Mouse (Mus musculus): Measurements from ENCODE around the gene Elk4. TPM values are rescaled to one million over a fixed set of nuclear protein-coding genes. Genes with fewer than 3 reads are reported as not detected.

The Elk4 gene
- polyA plus RNA-seq, 1 experiment from 2014 or later: 12.2 TPM

DNA sequence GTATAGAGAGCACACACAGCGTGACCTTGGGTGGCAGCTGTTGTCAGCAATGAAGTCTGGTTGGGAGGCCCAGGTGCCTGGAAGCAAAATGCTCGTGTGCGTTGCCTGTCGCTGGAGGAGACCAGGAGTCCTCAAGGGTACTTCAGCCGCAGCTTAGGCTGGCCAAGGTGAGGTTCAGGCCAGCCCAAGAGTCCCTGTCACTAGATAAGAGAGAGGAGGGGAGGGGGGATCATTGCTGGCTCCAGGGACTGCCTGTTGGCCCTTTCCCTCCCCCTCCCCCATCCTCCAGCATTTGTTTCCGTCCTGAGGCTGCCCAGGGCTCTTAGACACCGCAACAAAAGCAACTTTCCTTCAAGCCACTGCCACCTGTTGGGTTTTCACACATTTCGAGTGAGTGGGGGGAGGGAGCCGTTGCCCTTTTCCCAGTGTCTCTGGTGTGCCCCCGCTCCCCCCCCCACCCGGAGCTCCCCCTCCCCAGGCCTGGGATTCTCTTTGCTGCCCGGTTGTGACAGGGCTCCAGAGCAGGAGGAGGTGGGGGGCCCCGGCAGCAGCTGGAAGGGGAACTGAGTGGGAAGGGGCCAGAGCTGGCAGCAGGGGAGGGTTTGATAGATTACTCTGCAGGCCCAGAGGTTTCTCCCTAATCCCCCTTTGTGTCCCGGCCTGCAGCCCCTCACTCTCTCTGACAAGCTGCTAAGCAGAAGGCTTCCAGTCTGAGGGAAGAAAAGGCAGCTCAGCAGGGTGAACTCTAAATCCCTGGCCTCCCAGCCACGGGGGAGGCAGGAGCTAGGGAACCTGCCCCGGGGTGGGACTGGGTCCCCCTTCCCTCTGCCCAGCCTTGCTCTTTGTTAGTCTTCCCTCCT, 36.5 kb upstream of the Elk4 start:
- WGBS: 2% methylated on average over 16 of the region's 16 CpGs
- H3K27me3 ChIP-seq (ENCODE audit: insufficient read depth, poor library complexity, severe bottlenecking): peaks cover 96% of the 10 kb centered on the region

GRCm38 (mm10) chr1:131971771-131972497, 35.5 kb upstream of the Elk4 start:
- no peak for DNase-seq (ENCODE audit: low spot score)
- Histone ChIP-seq H3K27me3 (ENCODE audit: insufficient read depth, poor library complexity, severe bottlenecking) (peaks cover 92% of the 10 kb centered on the region), H3K4me1 (peaks cover 43% of the 10 kb centered on the region), H3K27ac (peak overlapping the region; percentile 67), H3K36me3 (no peaks in the 10 kb centered on the region), H3K4me3 (no peak overlapping the region), H3K9me3 (no peaks in the 10 kb centered on the region)
- 19% methylated on average over 15 of the region's 15 CpGs for WGBS

More for the DNA sequence above, 36.5 kb upstream of the Elk4 start:
- Histone ChIP-seq H3K36me3 (no peaks in the 10 kb centered on the region), H3K9me3 (no peaks in the 10 kb centered on the region), H3K4me1 (peaks cover 43% of the 10 kb centered on the region), H3K4me3 (peak overlapping the region; percentile 42), H3K27ac (peak overlapping the region; percentile 75)
- DNase-seq (ENCODE audit: low spot score): no peak

GRCm38 (mm10) chr1:131972498-131973334, 34.7 kb upstream of the Elk4 start:
- DNase-seq (ENCODE audit: low spot score): no peak
- Histone ChIP-seq H3K4me1 (peaks cover 43% of the 10 kb centered on the region), H3K27ac (peak overlapping the region; percentile 67), H3K36me3 (no peaks in the 10 kb centered on the region), H3K27me3 (ENCODE audit: insufficient read depth, poor library complexity, severe bottlenecking) (peaks cover 90% of the 10 kb centered on the region), H3K9me3 (no peaks in the 10 kb centered on the region), H3K4me3 (no peak overlapping the region)
- WGBS: 26% methylated on average over 13 of the region's 13 CpGs

DNA sequence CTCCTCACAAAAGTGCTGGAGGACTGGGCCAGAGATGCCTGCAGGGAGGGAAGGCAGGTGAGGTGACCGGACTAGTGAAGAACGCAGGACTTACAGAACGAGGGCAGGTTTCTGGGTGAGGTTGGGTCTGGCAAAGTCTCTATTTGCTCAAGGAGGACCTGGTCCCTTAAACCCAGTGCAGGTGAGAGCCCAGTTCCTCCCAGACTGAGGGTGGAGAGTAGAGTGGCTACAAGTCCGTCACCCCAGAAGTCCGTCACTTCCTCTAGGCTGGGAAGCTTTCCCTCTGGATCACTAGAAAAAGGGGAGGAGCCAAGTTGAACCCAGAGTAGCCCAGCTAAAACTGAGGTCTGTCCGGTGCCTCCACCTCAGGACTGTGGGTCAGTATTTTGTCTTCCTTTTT, 33.4 kb upstream of the Elk4 start:
- Histone ChIP-seq H3K4me3 (no peak overlapping the region), H3K4me1 (peaks cover 37% of the 10 kb centered on the region), H3K36me3 (no peaks in the 10 kb centered on the region), H3K27me3 (ENCODE audit: insufficient read depth, poor library complexity, severe bottlenecking) (peaks cover 87% of the 10 kb centered on the region), H3K9me3 (no peaks in the 10 kb centered on the region), H3K27ac (no peak overlapping the region)
- 65% methylated on average over 6 of the region's 6 CpGs for WGBS
- DNase-seq (ENCODE audit: low spot score): no peak

DNA sequence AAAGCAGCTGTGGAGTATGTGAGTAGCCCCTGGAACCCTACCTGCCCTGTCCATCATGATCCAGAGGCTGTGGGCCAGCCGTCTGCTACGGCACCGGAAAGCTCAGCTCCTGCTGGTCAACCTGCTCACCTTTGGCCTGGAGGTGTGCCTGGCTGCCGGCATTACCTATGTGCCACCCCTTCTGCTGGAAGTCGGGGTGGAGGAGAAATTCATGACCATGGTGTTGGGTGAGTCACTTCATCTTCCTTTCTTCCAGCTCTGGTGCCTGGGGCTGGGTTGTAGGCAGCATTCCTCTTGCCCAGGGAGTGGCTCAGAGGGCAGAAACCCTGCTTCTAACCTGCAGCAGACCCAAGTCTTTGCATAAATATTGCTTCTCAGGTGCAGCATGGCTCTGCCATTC, 30.5 kb upstream of the Elk4 start:
- H3K27ac ChIP-seq: no peak overlapping the region
- DNase-seq (ENCODE audit: low spot score): no peak
- 87% methylated on average over 5 of the region's 5 CpGs for WGBS
- H3K9me3 ChIP-seq: no peaks in the 10 kb centered on the region
- peaks cover 19% of the 10 kb centered on the region for H3K4me1 ChIP-seq
- H3K36me3 ChIP-seq: no peaks in the 10 kb centered on the region
- no peak overlapping the region for H3K4me3 ChIP-seq
- H3K27me3 ChIP-seq (ENCODE audit: insufficient read depth, poor library complexity, severe bottlenecking): peaks cover 58% of the 10 kb centered on the region

- Histone ChIP-seq H3K27me3 (ENCODE audit: insufficient read depth, poor library complexity, severe bottlenecking) (peaks cover 26% of the 10 kb centered on the region), H3K36me3 (no peaks in the 10 kb centered on the region), H3K9me3 (no peaks in the 10 kb centered on the region), H3K4me3 (no peak overlapping the region), H3K4me1 (peaks cover 2% of the 10 kb centered on the region; the same call in 1 of the 2 replicates), H3K27ac (no peak overlapping the region)
- 34% methylated on average over 2 of the region's 2 CpGs for WGBS
- DNase-seq (ENCODE audit: low spot score): no peak
Observed at GRCm38 (mm10) chr1:131980471-131980870, 26.9 kb upstream of the Elk4 start.

GRCm38 (mm10) chr1:131981378-131982013, 25.9 kb upstream of the Elk4 start:
- Histone ChIP-seq H3K9me3 (no peaks in the 10 kb centered on the region), H3K27ac (no peak overlapping the region), H3K4me3 (no peak overlapping the region), H3K4me1 (no peaks in the 10 kb centered on the region; the same call in 1 of the 2 replicates), H3K27me3 (ENCODE audit: insufficient read depth, poor library complexity, severe bottlenecking) (peaks cover 20% of the 10 kb centered on the region), H3K36me3 (no peaks in the 10 kb centered on the region)
- WGBS: 50% methylated on average over 12 of the region's 12 CpGs
- no peak for DNase-seq (ENCODE audit: low spot score)

DNA sequence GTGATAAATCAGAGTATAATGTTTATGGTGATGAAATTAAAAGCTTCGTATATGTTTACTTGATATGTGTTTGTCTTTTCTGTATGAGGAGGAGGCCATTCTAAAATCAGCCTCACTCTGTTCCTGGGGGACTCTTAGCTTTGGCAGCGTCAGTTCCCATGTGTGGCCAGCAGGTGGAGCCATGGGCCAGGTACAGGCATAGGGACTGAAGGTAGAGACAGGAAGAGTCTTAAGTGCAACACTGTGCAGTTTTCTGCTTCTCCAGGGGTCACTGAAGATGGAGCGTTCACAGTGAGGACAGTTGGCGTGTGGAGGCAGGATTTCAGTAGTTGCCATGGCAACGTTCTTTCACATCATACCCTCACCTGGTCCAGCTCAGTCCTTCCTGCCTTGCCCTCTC, 24.5 kb upstream of the Elk4 start:
- H3K4me3 ChIP-seq: no peak overlapping the region
- H3K27me3 ChIP-seq (ENCODE audit: insufficient read depth, poor library complexity, severe bottlenecking): peaks cover 10% of the 10 kb centered on the region; the same call in 1 of the 2 replicates
- DNase-seq (ENCODE audit: low spot score): no peak
- no peak overlapping the region for H3K27ac ChIP-seq
- H3K9me3 ChIP-seq: no peaks in the 10 kb centered on the region
- no peaks in the 10 kb centered on the region for H3K36me3 ChIP-seq
- WGBS: 12% methylated on average over 5 of the region's 5 CpGs
- no peaks in the 10 kb centered on the region for H3K4me1 ChIP-seq

GRCm38 (mm10) chr1:131983806-131984205, 23.6 kb upstream of the Elk4 start:
- no peak overlapping the region for H3K4me3 ChIP-seq
- WGBS: 76% methylated on average over 2 of the region's 2 CpGs
- no peak overlapping the region for H3K27ac ChIP-seq
- DNase-seq (ENCODE audit: low spot score): no peak
- H3K9me3 ChIP-seq: no peaks in the 10 kb centered on the region
- no peaks in the 10 kb centered on the region for H3K36me3 ChIP-seq
- no peaks in the 10 kb centered on the region for H3K4me1 ChIP-seq
- H3K27me3 ChIP-seq (ENCODE audit: insufficient read depth, poor library complexity, severe bottlenecking): peaks cover under 1% of the 10 kb centered on the region; the same call in 1 of the 2 replicates

GRCm38 (mm10) chr1:131987432-131987831, 20.0 kb upstream of the Elk4 start:
- no peaks in the 10 kb centered on the region for H3K9me3 ChIP-seq
- no peak for DNase-seq (ENCODE audit: low spot score)
- no peak overlapping the region for H3K4me3 ChIP-seq
- WGBS: 72% methylated on average over 15 of the region's 15 CpGs
- no peak overlapping the region for H3K27ac ChIP-seq
- no peaks in the 10 kb centered on the region for H3K4me1 ChIP-seq
- 0 out of 2 replicates have a peak, but pooled peaks cover under 1% of the 10 kb centered on the region for H3K27me3 ChIP-seq (ENCODE audit: insufficient read depth, poor library complexity, severe bottlenecking)
- no peaks in the 10 kb centered on the region for H3K36me3 ChIP-seq

DNA sequence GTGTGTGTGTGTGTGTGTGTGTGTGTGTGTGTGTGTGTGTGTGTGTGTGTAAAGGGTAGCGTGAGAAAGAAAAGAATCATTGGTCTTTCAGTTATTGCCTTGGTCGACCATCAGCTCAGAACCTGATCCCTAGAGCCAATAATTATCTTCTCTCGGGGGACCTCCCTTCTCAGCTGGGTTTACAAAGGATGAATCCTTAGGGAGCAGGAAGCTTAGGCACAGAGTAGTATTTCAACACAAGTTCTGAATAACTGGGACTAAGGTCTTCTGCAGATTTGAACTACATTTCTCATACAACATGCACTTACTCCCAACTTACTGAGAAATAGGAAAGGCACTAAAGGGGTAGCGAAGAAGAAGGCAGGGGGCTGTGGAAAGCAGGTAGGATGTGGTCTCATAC, 17.9 kb upstream of the Elk4 start:
- Histone ChIP-seq H3K27me3 (ENCODE audit: insufficient read depth, poor library complexity, severe bottlenecking) (0 out of 2 replicates have a peak, but pooled peaks cover 4% of the 10 kb centered on the region), H3K4me3 (no peak overlapping the region), H3K9me3 (no peaks in the 10 kb centered on the region), H3K36me3 (no peaks in the 10 kb centered on the region), H3K4me1 (no peaks in the 10 kb centered on the region), H3K27ac (no peak overlapping the region)
- DNase-seq (ENCODE audit: low spot score): no peak
- 70% methylated on average over 4 of the region's 4 CpGs for WGBS

- Histone ChIP-seq H3K4me1 (no peaks in the 10 kb centered on the region), H3K4me3 (no peak overlapping the region), H3K27me3 (ENCODE audit: insufficient read depth, poor library complexity, severe bottlenecking) (0 out of 2 replicates have a peak, but pooled peaks cover 4% of the 10 kb centered on the region), H3K36me3 (no peaks in the 10 kb centered on the region), H3K27ac (no peak overlapping the region), H3K9me3 (no peaks in the 10 kb centered on the region)
- DNase-seq (ENCODE audit: low spot score): no peak
- WGBS: 78% methylated on average over 9 of the region's 9 CpGs
Observed at GRCm38 (mm10) chr1:131990083-131990760, 17.2 kb upstream of the Elk4 start.

Measured in heart, embryonic 10.5 days (tissue).